Mouse (Mus musculus): ENCODE measurements around the gene Sema6d. TPM values are rescaled to one million over a fixed set of nuclear protein-coding genes. Genes with fewer than 3 reads are reported as not detected.

Sema6d gene
- polyA plus RNA-seq, 1 experiment, result 3.1 TPM

DNA sequence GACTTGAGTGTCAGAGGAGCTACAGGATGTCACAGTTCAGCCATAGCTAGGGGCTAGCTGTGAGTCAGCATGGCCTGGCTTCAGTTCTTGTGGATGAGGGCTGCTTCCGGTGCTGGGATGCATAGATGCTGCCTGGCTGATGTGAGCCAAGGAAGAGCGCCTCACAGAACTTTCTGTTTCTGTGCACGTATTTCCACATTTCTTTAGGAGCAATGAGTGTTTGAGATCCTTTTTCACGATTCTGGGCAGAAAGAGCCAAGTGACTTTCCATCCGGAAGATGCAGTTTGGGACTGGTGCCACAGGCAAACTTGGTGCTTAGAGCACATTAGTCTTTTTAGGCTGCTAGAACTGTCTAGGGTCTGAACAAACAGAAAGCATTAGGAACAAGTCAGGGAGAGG is 561.4 kb downstream of the Sema6d start:
- TF ChIP-seq CEBPB (IDR thresholded peaks at IDR 0.05; ENCODE audit: low read depth) (no peak), FOSL1 (IDR thresholded peaks at IDR 0.05; ENCODE audit: insufficient read depth, low read length, poor library complexity, severe bottlenecking) (no peak), USF1 (IDR thresholded peaks at IDR 0.05; ENCODE audit: low read depth) (no peak), MYOD1 (IDR thresholded peaks at IDR 0.05; ENCODE audit: control insufficient read depth, insufficient read length, low read depth) (no peak), CTCF (IDR thresholded peaks at IDR 0.05; ENCODE audit: control insufficient read depth, insufficient read depth, insufficient read length) (no peak), MAX (IDR thresholded peaks at IDR 0.05) (no peak), MYOG (IDR thresholded peaks at IDR 0.05; ENCODE audit: control insufficient read depth, extremely low read depth, insufficient read length) (no peak)
- Histone ChIP-seq H3K27me3 (ENCODE audit: control insufficient read depth, insufficient read depth, insufficient read length) (no peaks in the 10 kb centered on the region), H3K79me2 (ENCODE audit: control insufficient read depth, insufficient read depth) (no peaks in the 10 kb centered on the region), H3K79me3 (ENCODE audit: low read depth) (no peaks in the 10 kb centered on the region), H3ac (ENCODE audit: control insufficient read depth, insufficient read length, low read depth) (no peak overlapping the region), H3K36me3 (ENCODE audit: control insufficient read depth, insufficient read depth) (no peaks in the 10 kb centered on the region), H3K4me3 (ENCODE audit: insufficient read depth, poor library complexity, severe bottlenecking) (no peak overlapping the region)

DNA sequence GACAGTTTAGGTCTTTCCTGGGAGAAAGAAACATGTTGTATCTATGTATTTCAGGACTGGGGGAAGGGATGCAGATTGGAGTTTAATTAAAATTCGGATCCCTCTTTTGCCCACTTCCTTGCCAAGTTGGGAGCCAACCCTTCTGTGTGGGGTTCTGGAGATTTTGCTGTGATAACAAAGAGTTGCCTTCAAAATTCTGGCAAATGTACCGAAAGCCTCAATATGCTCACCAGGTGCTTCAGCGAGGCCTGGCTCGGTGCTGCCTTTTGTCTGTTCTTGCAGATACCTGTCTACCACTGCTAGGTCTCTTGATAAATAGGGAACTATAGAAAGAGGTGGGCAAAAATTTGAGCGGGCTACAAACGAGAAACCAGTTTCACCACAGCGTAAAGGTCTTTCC is 563.4 kb downstream of the Sema6d start:
- Histone ChIP-seq H3K79me3 (ENCODE audit: low read depth) (no peaks in the 10 kb centered on the region), H3K27me3 (ENCODE audit: control insufficient read depth, insufficient read depth, insufficient read length) (no peaks in the 10 kb centered on the region)
- TF ChIP-seq CEBPB (IDR thresholded peaks at IDR 0.05; ENCODE audit: low read depth) (no peak), FOSL1 (IDR thresholded peaks at IDR 0.05; ENCODE audit: insufficient read depth, low read length, poor library complexity, severe bottlenecking) (no peak), MAX (IDR thresholded peaks at IDR 0.05) (no peak), CTCF (IDR thresholded peaks at IDR 0.05; ENCODE audit: control insufficient read depth, insufficient read depth, insufficient read length) (no peak)

DNA sequence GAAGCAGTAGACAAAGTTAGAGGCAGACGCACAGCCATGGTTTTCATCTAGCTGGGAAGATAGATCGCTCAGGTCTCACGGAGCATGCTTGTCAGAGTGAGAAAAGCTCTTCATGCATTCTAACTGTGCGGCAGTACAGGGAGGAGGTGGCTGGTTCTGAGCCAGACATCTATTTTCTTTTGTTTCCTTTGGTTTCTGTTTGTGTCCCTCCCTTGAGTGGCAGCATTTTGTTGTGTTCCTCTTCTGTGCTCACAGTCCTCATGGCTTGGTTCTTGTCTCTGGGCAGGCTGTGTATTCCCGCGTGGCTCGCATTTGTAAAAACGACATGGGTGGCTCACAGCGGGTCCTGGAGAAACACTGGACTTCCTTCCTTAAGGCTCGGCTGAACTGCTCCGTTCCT is 567.6 kb downstream of the Sema6d start:
- no peaks in the 10 kb centered on the region for H3K27me3 ChIP-seq (ENCODE audit: control insufficient read depth, insufficient read depth, insufficient read length)
- no peak overlapping the region for H3K4me3 ChIP-seq (ENCODE audit: insufficient read depth, poor library complexity, severe bottlenecking)
- no peaks in the 10 kb centered on the region for H3K79me3 ChIP-seq (ENCODE audit: low read depth)
- H3K79me2 ChIP-seq (ENCODE audit: control insufficient read depth, insufficient read depth), result no peaks in the 10 kb centered on the region
- TF ChIP-seq USF1 (IDR thresholded peaks at IDR 0.05; ENCODE audit: low read depth) (no peak), MYOD1 (IDR thresholded peaks at IDR 0.05; ENCODE audit: control insufficient read depth, insufficient read length, low read depth) (no peak), MAX (IDR thresholded peaks at IDR 0.05) (no peak), FOSL1 (IDR thresholded peaks at IDR 0.05; ENCODE audit: insufficient read depth, low read length, poor library complexity, severe bottlenecking) (no peak), CTCF (IDR thresholded peaks at IDR 0.05; ENCODE audit: control insufficient read depth, insufficient read depth, insufficient read length) (no peak), CEBPB (IDR thresholded peaks at IDR 0.05; ENCODE audit: low read depth) (no peak), MYOG (IDR thresholded peaks at IDR 0.05; ENCODE audit: control insufficient read depth, extremely low read depth, insufficient read length) (no peak)
- H3ac ChIP-seq (ENCODE audit: control insufficient read depth, insufficient read length, low read depth), result no peak overlapping the region
- H3K36me3 ChIP-seq (ENCODE audit: control insufficient read depth, insufficient read depth), result no peaks in the 10 kb centered on the region

More for the DNA sequence above, 563.4 kb downstream of the Sema6d start:
- Histone ChIP-seq H3K36me3 (ENCODE audit: control insufficient read depth, insufficient read depth) (no peaks in the 10 kb centered on the region), H3K4me3 (ENCODE audit: insufficient read depth, poor library complexity, severe bottlenecking) (no peak overlapping the region), H3K79me2 (ENCODE audit: control insufficient read depth, insufficient read depth) (no peaks in the 10 kb centered on the region), H3ac (ENCODE audit: control insufficient read depth, insufficient read length, low read depth) (no peak overlapping the region)

DNA sequence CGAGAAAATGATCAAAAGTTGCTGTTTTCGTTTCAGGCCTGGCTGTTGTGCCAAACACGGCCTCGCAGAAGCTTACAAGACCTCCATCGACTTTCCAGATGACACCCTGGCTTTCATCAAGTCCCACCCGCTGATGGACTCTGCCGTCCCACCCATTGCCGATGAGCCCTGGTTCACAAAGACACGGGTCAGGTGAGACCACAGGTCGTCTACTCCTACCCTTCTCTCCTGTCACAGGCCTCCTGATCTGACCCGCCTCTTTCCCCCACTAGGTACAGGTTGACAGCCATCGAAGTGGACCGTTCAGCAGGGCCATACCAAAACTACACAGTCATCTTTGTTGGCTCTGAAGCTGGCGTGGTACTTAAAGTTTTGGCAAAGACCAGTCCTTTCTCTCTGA is 568.6 kb downstream of the Sema6d start:
- Histone ChIP-seq H3K36me3 (ENCODE audit: control insufficient read depth, insufficient read depth) (no peaks in the 10 kb centered on the region), H3K27me3 (ENCODE audit: control insufficient read depth, insufficient read depth, insufficient read length) (no peaks in the 10 kb centered on the region), H3K79me2 (ENCODE audit: control insufficient read depth, insufficient read depth) (no peaks in the 10 kb centered on the region), H3ac (ENCODE audit: control insufficient read depth, insufficient read length, low read depth) (no peak overlapping the region), H3K79me3 (ENCODE audit: low read depth) (no peaks in the 10 kb centered on the region), H3K4me3 (ENCODE audit: insufficient read depth, poor library complexity, severe bottlenecking) (no peak overlapping the region)
- no peak for TF ChIP-seq USF1 (IDR thresholded peaks at IDR 0.05; ENCODE audit: low read depth)
- TF ChIP-seq CTCF (IDR thresholded peaks at IDR 0.05; ENCODE audit: control insufficient read depth, insufficient read depth, insufficient read length), result no peak
- TF ChIP-seq MYOG (IDR thresholded peaks at IDR 0.05; ENCODE audit: control insufficient read depth, extremely low read depth, insufficient read length), result no peak
- TF ChIP-seq MYOD1 (IDR thresholded peaks at IDR 0.05; ENCODE audit: control insufficient read depth, insufficient read length, low read depth), result no peak
- TF ChIP-seq MAX (IDR thresholded peaks at IDR 0.05), result no peak
- no peak for TF ChIP-seq CEBPB (IDR thresholded peaks at IDR 0.05; ENCODE audit: low read depth)
- no peak for TF ChIP-seq FOSL1 (IDR thresholded peaks at IDR 0.05; ENCODE audit: insufficient read depth, low read length, poor library complexity, severe bottlenecking)

DNA sequence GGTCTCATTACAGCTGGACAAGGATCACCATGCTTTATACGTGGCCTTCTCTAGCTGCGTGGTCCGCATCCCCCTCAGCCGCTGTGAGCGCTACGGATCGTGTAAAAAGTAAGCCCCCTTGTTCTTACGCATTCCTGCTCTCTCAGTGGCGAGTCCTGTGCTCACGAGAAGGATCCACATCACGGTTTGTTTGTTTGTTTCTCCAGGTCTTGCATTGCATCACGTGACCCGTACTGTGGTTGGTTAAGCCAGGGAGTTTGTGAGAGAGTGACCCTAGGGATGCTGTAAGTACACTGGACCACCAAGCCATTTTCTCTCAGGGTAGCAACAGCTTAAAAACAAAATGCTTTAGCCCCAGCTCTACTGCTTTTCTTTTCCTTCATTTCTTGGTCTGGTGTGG is 569.8 kb downstream of the Sema6d start:
- Histone ChIP-seq H3K79me3 (ENCODE audit: low read depth) (no peaks in the 10 kb centered on the region), H3K4me3 (ENCODE audit: insufficient read depth, poor library complexity, severe bottlenecking) (no peak overlapping the region), H3K36me3 (ENCODE audit: control insufficient read depth, insufficient read depth) (peaks cover 8% of the 10 kb centered on the region), H3ac (ENCODE audit: control insufficient read depth, insufficient read length, low read depth) (no peak overlapping the region), H3K27me3 (ENCODE audit: control insufficient read depth, insufficient read depth, insufficient read length) (no peaks in the 10 kb centered on the region), H3K79me2 (ENCODE audit: control insufficient read depth, insufficient read depth) (no peaks in the 10 kb centered on the region)
- TF ChIP-seq CEBPB (IDR thresholded peaks at IDR 0.05; ENCODE audit: low read depth) (no peak), FOSL1 (IDR thresholded peaks at IDR 0.05; ENCODE audit: insufficient read depth, low read length, poor library complexity, severe bottlenecking) (no peak), CTCF (IDR thresholded peaks at IDR 0.05; ENCODE audit: control insufficient read depth, insufficient read depth, insufficient read length) (no peak), MYOD1 (IDR thresholded peaks at IDR 0.05; ENCODE audit: control insufficient read depth, insufficient read length, low read depth) (no peak), USF1 (IDR thresholded peaks at IDR 0.05; ENCODE audit: low read depth) (no peak), MYOG (IDR thresholded peaks at IDR 0.05; ENCODE audit: control insufficient read depth, extremely low read depth, insufficient read length) (no peak), MAX (IDR thresholded peaks at IDR 0.05) (no peak)

DNA sequence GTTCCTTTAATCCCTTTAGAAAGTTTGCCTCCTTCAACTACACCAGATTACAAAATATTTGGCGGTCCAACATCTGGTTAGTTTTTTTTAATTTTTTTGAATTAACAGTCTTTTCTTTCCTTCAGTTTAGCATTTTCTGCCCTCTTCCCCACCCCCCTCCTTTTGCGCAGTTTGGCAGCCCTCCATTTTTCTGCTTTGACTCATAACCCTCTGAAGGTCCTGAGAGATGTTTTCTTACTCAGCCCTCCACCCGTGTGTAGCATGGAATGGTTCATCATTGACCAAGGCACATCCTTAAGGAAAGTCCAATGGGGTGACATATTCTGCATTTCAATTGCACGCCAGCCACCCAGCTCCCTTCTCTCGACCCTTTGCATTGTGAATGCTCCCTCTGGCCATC is 570.9 kb downstream of the Sema6d start:
- TF ChIP-seq CEBPB (IDR thresholded peaks at IDR 0.05; ENCODE audit: low read depth) (no peak), USF1 (IDR thresholded peaks at IDR 0.05; ENCODE audit: low read depth) (no peak), MYOD1 (IDR thresholded peaks at IDR 0.05; ENCODE audit: control insufficient read depth, insufficient read length, low read depth) (no peak), FOSL1 (IDR thresholded peaks at IDR 0.05; ENCODE audit: insufficient read depth, low read length, poor library complexity, severe bottlenecking) (no peak)
- Histone ChIP-seq H3K27me3 (ENCODE audit: control insufficient read depth, insufficient read depth, insufficient read length) (no peaks in the 10 kb centered on the region), H3ac (ENCODE audit: control insufficient read depth, insufficient read length, low read depth) (no peak overlapping the region), H3K79me3 (ENCODE audit: low read depth) (no peaks in the 10 kb centered on the region), H3K4me3 (ENCODE audit: insufficient read depth, poor library complexity, severe bottlenecking) (no peak overlapping the region), H3K36me3 (ENCODE audit: control insufficient read depth, insufficient read depth) (peaks cover 9% of the 10 kb centered on the region), H3K79me2 (ENCODE audit: control insufficient read depth, insufficient read depth) (no peaks in the 10 kb centered on the region)

Measured in C2C12 (cell line).